Mouse (Mus musculus): ENCODE data around the gene Lat2. TPM values are rescaled to one million over a fixed set of nuclear protein-coding genes. Genes with fewer than 3 reads are reported as not detected.

Lat2 gene
- polyA plus RNA-seq, 1 experiment from 2014 or later = 1.5 TPM

DNA sequence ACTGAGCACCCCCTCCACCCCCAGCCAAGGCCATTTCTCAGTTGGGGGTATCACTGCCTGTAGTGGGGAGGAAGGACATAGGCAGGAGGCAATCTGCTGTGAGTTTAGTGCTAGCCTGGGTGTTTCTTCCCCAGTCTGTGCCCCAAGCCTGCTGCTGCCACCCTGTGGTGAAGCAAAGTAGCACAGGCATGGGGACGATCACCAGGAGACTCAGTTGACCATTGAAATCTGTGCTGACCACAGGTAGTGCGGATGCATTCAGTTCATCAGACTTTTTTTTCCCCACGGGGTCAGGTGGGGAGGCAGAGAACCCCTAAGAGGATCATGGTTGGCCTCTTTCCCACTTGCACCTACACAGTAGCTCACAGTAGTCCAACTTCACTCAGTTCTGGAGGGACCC, 2.2 kb upstream of the Lat2 start:
- ATAC-seq (ENCODE audit: low FRiP score) (no peak), DNase-seq (ENCODE audit: low spot score) (no peak)
- Histone ChIP-seq H3K36me3 (replicated peaks; ENCODE audit: control insufficient read depth, insufficient read depth) (peaks cover 66% of the 10 kb centered on the region), H3K27ac (no peak overlapping the region), H3K4me3 (replicated peaks; ENCODE audit: low read length) (no peak overlapping the region), H3K9ac (no peak overlapping the region), H3K27me3 (ENCODE audit: control insufficient read depth, insufficient read depth, low read length) (no peaks in the 10 kb centered on the region), H3K4me1 (replicated peaks; ENCODE audit: control insufficient read depth, insufficient read depth, low read length) (no peaks in the 10 kb centered on the region), H3K9me3 (ENCODE audit: control insufficient read depth, low read length) (no peaks in the 10 kb centered on the region), H3K4me2 (replicated peaks) (no peak overlapping the region)
- 62% methylated on average over 3 of the region's 3 CpGs for WGBS

GRCm38 (mm10) chr5:134615780-134616179, 955 bp upstream of the Lat2 start:
- Histone ChIP-seq H3K4me2 (replicated peaks) (no peak overlapping the region), H3K9ac (no peak overlapping the region), H3K9me3 (ENCODE audit: control insufficient read depth, low read length) (no peaks in the 10 kb centered on the region), H3K4me1 (replicated peaks; ENCODE audit: control insufficient read depth, insufficient read depth, low read length) (no peaks in the 10 kb centered on the region), H3K27me3 (ENCODE audit: control insufficient read depth, insufficient read depth, low read length) (no peaks in the 10 kb centered on the region), H3K4me3 (replicated peaks; ENCODE audit: low read length) (no peak overlapping the region), H3K27ac (no peak overlapping the region), H3K36me3 (replicated peaks; ENCODE audit: control insufficient read depth, insufficient read depth) (peaks cover 53% of the 10 kb centered on the region)
- no peak for ATAC-seq (ENCODE audit: low FRiP score)
- no peak for DNase-seq (ENCODE audit: low spot score)
- 74% methylated on average over 4 of the region's 4 CpGs for WGBS

GRCm38 (mm10) chr5:134615380-134615779, 555 bp upstream of the Lat2 start:
- 87% methylated on average over 8 of the region's 8 CpGs for WGBS

DNA sequence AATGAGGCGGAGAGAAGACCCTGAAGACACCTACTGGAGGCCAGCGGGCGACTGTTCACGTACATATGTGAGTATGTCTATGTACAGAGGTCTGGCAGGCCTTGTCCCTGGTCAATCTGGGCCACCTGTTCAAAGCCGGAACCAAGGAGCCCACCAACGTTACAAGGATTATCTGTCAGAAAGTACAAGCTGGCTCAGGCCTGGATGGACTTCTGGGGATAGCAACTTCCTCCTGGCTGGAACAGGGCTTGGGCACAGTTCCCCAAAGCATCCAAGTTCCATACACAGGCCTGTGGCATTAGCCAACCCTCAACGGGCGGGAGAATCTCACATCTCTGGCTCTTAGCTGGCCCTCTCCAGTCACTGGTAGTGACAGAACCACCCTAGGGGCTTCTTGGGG, 529 bp downstream of the Lat2 start:
- no peaks in the 10 kb centered on the region for H3K27me3 ChIP-seq (ENCODE audit: control insufficient read depth, insufficient read depth, low read length)
- DNase-seq (ENCODE audit: low spot score) = no peak
- WGBS = 91% methylated on average over 8 of the region's 8 CpGs

More at GRCm38 (mm10) chr5:134615380-134615779, 555 bp upstream of the Lat2 start:
- no peak overlapping the region for H3K27ac ChIP-seq
- no peaks in the 10 kb centered on the region for H3K9me3 ChIP-seq (ENCODE audit: control insufficient read depth, low read length)
- H3K9ac ChIP-seq = no peak overlapping the region
- H3K36me3 ChIP-seq (replicated peaks; ENCODE audit: control insufficient read depth, insufficient read depth) = peaks cover 49% of the 10 kb centered on the region
- no peak overlapping the region for H3K4me3 ChIP-seq (replicated peaks; ENCODE audit: low read length)
- ATAC-seq (ENCODE audit: low FRiP score) = no peak
- no peak overlapping the region for H3K4me2 ChIP-seq (replicated peaks)
- no peaks in the 10 kb centered on the region for H3K4me1 ChIP-seq (replicated peaks; ENCODE audit: control insufficient read depth, insufficient read depth, low read length)
- DNase-seq (ENCODE audit: low spot score) = no peak
- H3K27me3 ChIP-seq (ENCODE audit: control insufficient read depth, insufficient read depth, low read length) = no peaks in the 10 kb centered on the region

DNA sequence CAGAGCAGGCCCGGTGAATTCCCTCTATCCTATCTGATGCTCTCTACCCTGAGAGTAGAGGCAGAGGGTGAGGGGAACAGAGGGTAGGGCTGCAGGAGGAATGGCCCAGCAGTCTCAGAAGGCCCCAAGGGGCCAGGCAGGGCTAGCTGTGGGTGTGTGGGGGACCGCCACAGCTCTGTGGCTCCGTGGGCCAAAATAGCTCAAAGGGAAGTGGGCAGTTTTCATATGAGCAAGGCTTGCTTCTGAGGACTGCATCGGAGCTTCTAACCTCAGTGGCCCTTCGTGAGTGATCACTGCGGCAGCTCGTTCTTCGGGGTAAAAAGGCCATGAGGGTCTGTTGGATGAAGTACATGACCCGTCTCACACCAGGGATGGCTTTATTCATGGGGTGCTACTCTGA, 1.1 kb downstream of the Lat2 start:
- WGBS = 87% methylated on average over 9 of the region's 9 CpGs
- no peak overlapping the region for H3K4me2 ChIP-seq (replicated peaks)
- DNase-seq (ENCODE audit: low spot score) = no peak
- H3K9ac ChIP-seq = no peak overlapping the region
- no peaks in the 10 kb centered on the region for H3K27me3 ChIP-seq (ENCODE audit: control insufficient read depth, insufficient read depth, low read length)
- no peaks in the 10 kb centered on the region for H3K9me3 ChIP-seq (ENCODE audit: control insufficient read depth, low read length)
- H3K27ac ChIP-seq = no peak overlapping the region
- H3K4me3 ChIP-seq (replicated peaks; ENCODE audit: low read length) = no peak overlapping the region
- peaks cover 33% of the 10 kb centered on the region for H3K36me3 ChIP-seq (replicated peaks; ENCODE audit: control insufficient read depth, insufficient read depth)
- no peaks in the 10 kb centered on the region for H3K4me1 ChIP-seq (replicated peaks; ENCODE audit: control insufficient read depth, insufficient read depth, low read length)
- no peak for ATAC-seq (ENCODE audit: low FRiP score)

More for the DNA sequence above, 529 bp downstream of the Lat2 start:
- no peaks in the 10 kb centered on the region for H3K9me3 ChIP-seq (ENCODE audit: control insufficient read depth, low read length)
- no peaks in the 10 kb centered on the region for H3K4me1 ChIP-seq (replicated peaks; ENCODE audit: control insufficient read depth, insufficient read depth, low read length)
- H3K27ac ChIP-seq = no peak overlapping the region
- no peak overlapping the region for H3K4me3 ChIP-seq (replicated peaks; ENCODE audit: low read length)
- peaks cover 38% of the 10 kb centered on the region for H3K36me3 ChIP-seq (replicated peaks; ENCODE audit: control insufficient read depth, insufficient read depth)
- H3K9ac ChIP-seq = no peak overlapping the region
- no peak for ATAC-seq (ENCODE audit: low FRiP score)
- no peak overlapping the region for H3K4me2 ChIP-seq (replicated peaks)

GRCm38 (mm10) chr5:134611810-134612521, 2.9 kb downstream of the Lat2 start:
- no peaks in the 10 kb centered on the region for H3K27me3 ChIP-seq (ENCODE audit: control insufficient read depth, insufficient read depth, low read length)
- ATAC-seq (ENCODE audit: low FRiP score) (no peak), DNase-seq (ENCODE audit: low spot score) (no peak)
- H3K4me2 ChIP-seq (replicated peaks) = no peak overlapping the region
- no peak overlapping the region; the same call in 1 of the 2 replicates for H3K27ac ChIP-seq
- peaks cover 19% of the 10 kb centered on the region; the same call in 1 of the 2 replicates for H3K36me3 ChIP-seq (replicated peaks; ENCODE audit: control insufficient read depth, insufficient read depth)
- H3K9ac ChIP-seq = no peak overlapping the region
- no peak overlapping the region for H3K4me3 ChIP-seq (replicated peaks; ENCODE audit: low read length)
- no peaks in the 10 kb centered on the region for H3K9me3 ChIP-seq (ENCODE audit: control insufficient read depth, low read length)
- H3K4me1 ChIP-seq (replicated peaks; ENCODE audit: control insufficient read depth, insufficient read depth, low read length) = no peaks in the 10 kb centered on the region
- 49% methylated on average over 8 of the region's 8 CpGs for WGBS

- Histone ChIP-seq H3K27ac (no peak overlapping the region), H3K36me3 (replicated peaks; ENCODE audit: control insufficient read depth, insufficient read depth) (peaks cover 10% of the 10 kb centered on the region; the same call in 1 of the 2 replicates), H3K4me1 (replicated peaks; ENCODE audit: control insufficient read depth, insufficient read depth, low read length) (no peaks in the 10 kb centered on the region), H3K27me3 (ENCODE audit: control insufficient read depth, insufficient read depth, low read length) (no peaks in the 10 kb centered on the region), H3K9me3 (ENCODE audit: control insufficient read depth, low read length) (no peaks in the 10 kb centered on the region), H3K4me3 (replicated peaks; ENCODE audit: low read length) (no peak overlapping the region), H3K9ac (no peak overlapping the region), H3K4me2 (replicated peaks) (no peak overlapping the region)
- 87% methylated on average over 12 of the region's 12 CpGs for WGBS
- ATAC-seq (ENCODE audit: low FRiP score) (no peak), DNase-seq (ENCODE audit: low spot score) (no peak)
These were observed 4.7 kb downstream of the Lat2 start for GRCm38 (mm10) chr5:134609916-134610643.

- H3K36me3 ChIP-seq (replicated peaks; ENCODE audit: control insufficient read depth, insufficient read depth) = no peaks in the 10 kb centered on the region; the same call in 1 of the 2 replicates
- H3K4me3 ChIP-seq (replicated peaks; ENCODE audit: low read length) = no peak overlapping the region
- 70% methylated on average over 5 of the region's 5 CpGs for WGBS
- no peaks in the 10 kb centered on the region for H3K27me3 ChIP-seq (ENCODE audit: control insufficient read depth, insufficient read depth, low read length)
- no peaks in the 10 kb centered on the region for H3K9me3 ChIP-seq (ENCODE audit: control insufficient read depth, low read length)
- DNase-seq (ENCODE audit: low spot score) (no peak), ATAC-seq (ENCODE audit: low FRiP score) (no peak)
- H3K9ac ChIP-seq = no peak overlapping the region
- no peak overlapping the region for H3K4me2 ChIP-seq (replicated peaks)
- H3K27ac ChIP-seq = no peak overlapping the region
- no peaks in the 10 kb centered on the region for H3K4me1 ChIP-seq (replicated peaks; ENCODE audit: control insufficient read depth, insufficient read depth, low read length)
These were observed 7.7 kb downstream of the Lat2 start for GRCm38 (mm10) chr5:134607121-134607520.

GRCm38 (mm10) chr5:134606314-134606713, 8.5 kb downstream of the Lat2 start:
- Histone ChIP-seq H3K9ac (no peak overlapping the region), H3K27me3 (ENCODE audit: control insufficient read depth, insufficient read depth, low read length) (no peaks in the 10 kb centered on the region), H3K4me1 (replicated peaks; ENCODE audit: control insufficient read depth, insufficient read depth, low read length) (no peaks in the 10 kb centered on the region), H3K4me3 (replicated peaks; ENCODE audit: low read length) (no peak overlapping the region), H3K27ac (no peak overlapping the region), H3K9me3 (ENCODE audit: control insufficient read depth, low read length) (no peaks in the 10 kb centered on the region), H3K4me2 (replicated peaks) (no peak overlapping the region), H3K36me3 (replicated peaks; ENCODE audit: control insufficient read depth, insufficient read depth) (no peaks in the 10 kb centered on the region; the same call in 1 of the 2 replicates)
- DNase-seq (ENCODE audit: low spot score) (no peak), ATAC-seq (ENCODE audit: low FRiP score) (no peak)

All from hindbrain, embryonic 14.5 days (tissue).